Mouse (Mus musculus): Measurements from ENCODE around the gene Aldh8a1. TPM values are rescaled to one million over a fixed set of nuclear protein-coding genes. Genes with fewer than 3 reads are reported as not detected.

Gene Aldh8a1
- polyA plus RNA-seq, 1 experiment from 2014 or later, result 0.13 TPM

- H3K4me1 ChIP-seq (ENCODE audit: control insufficient read depth, insufficient read depth, low read length), result 0 out of 2 replicates have a peak, but pooled peaks cover 4% of the 10 kb centered on the region
- 33% methylated on average over 8 of the region's 8 CpGs for WGBS
- no peaks in the 10 kb centered on the region for H3K27me3 ChIP-seq (ENCODE audit: control insufficient read depth, insufficient read depth, low read length)
- H3K27ac ChIP-seq (ENCODE audit: low read length), result no peak overlapping the region
- H3K4me2 ChIP-seq (replicated peaks; ENCODE audit: low read depth, low read length), result no peak overlapping the region
- ATAC-seq (ENCODE audit: insufficient number of reproducible peaks, insufficient read depth, low FRiP score, low read depth), result no peak
- H3K9me3 ChIP-seq (ENCODE audit: control insufficient read depth, low read depth, low read length), result no peaks in the 10 kb centered on the region
- H3K36me3 ChIP-seq (ENCODE audit: control insufficient read depth, insufficient read depth, low read length), result no peaks in the 10 kb centered on the region
- no peak overlapping the region for H3K9ac ChIP-seq (replicated peaks; ENCODE audit: low read depth, low read length)
- H3K4me3 ChIP-seq (ENCODE audit: low read depth, low read length), result no peak overlapping the region
Observed at GRCm38 (mm10) chr10:21399622-21400021, 22.5 kb downstream of the Aldh8a1 start.

GRCm38 (mm10) chr10:21400031-21400430 is 22.9 kb downstream of the Aldh8a1 start:
- Histone ChIP-seq H3K4me2 (replicated peaks; ENCODE audit: low read depth, low read length) (no peak overlapping the region), H3K27ac (ENCODE audit: low read length) (no peak overlapping the region), H3K9me3 (ENCODE audit: control insufficient read depth, low read depth, low read length) (no peaks in the 10 kb centered on the region), H3K4me1 (ENCODE audit: control insufficient read depth, insufficient read depth, low read length) (0 out of 2 replicates have a peak, but pooled peaks cover 4% of the 10 kb centered on the region), H3K36me3 (ENCODE audit: control insufficient read depth, insufficient read depth, low read length) (no peaks in the 10 kb centered on the region), H3K4me3 (ENCODE audit: low read depth, low read length) (no peak overlapping the region), H3K27me3 (ENCODE audit: control insufficient read depth, insufficient read depth, low read length) (no peaks in the 10 kb centered on the region), H3K9ac (replicated peaks; ENCODE audit: low read depth, low read length) (no peak overlapping the region)
- ATAC-seq (ENCODE audit: insufficient number of reproducible peaks, insufficient read depth, low FRiP score, low read depth), result no peak
- 55% methylated on average over 7 of the region's 7 CpGs for WGBS

GRCm38 (mm10) chr10:21400453-21400852 is 23.4 kb downstream of the Aldh8a1 start:
- no peaks in the 10 kb centered on the region for H3K9me3 ChIP-seq (ENCODE audit: control insufficient read depth, low read depth, low read length)
- H3K9ac ChIP-seq (replicated peaks; ENCODE audit: low read depth, low read length), result no peak overlapping the region
- H3K27me3 ChIP-seq (ENCODE audit: control insufficient read depth, insufficient read depth, low read length), result no peaks in the 10 kb centered on the region
- no peak for ATAC-seq (ENCODE audit: insufficient number of reproducible peaks, insufficient read depth, low FRiP score, low read depth)
- H3K4me2 ChIP-seq (replicated peaks; ENCODE audit: low read depth, low read length), result no peak overlapping the region
- 0 out of 2 replicates have a peak, but pooled peaks cover 4% of the 10 kb centered on the region for H3K4me1 ChIP-seq (ENCODE audit: control insufficient read depth, insufficient read depth, low read length)
- no peak overlapping the region for H3K4me3 ChIP-seq (ENCODE audit: low read depth, low read length)
- no peak overlapping the region for H3K27ac ChIP-seq (ENCODE audit: low read length)
- H3K36me3 ChIP-seq (ENCODE audit: control insufficient read depth, insufficient read depth, low read length), result no peaks in the 10 kb centered on the region
- 58% methylated on average over 2 of the region's 2 CpGs for WGBS

- no peak overlapping the region for H3K4me3 ChIP-seq (ENCODE audit: low read depth, low read length)
- H3K4me2 ChIP-seq (replicated peaks; ENCODE audit: low read depth, low read length), result no peak overlapping the region
- H3K9ac ChIP-seq (replicated peaks; ENCODE audit: low read depth, low read length), result no peak overlapping the region
- ATAC-seq (ENCODE audit: insufficient number of reproducible peaks, insufficient read depth, low FRiP score, low read depth), result no peak
- WGBS, result 63% methylated on average over 4 of the region's 4 CpGs
- H3K27me3 ChIP-seq (ENCODE audit: control insufficient read depth, insufficient read depth, low read length), result no peaks in the 10 kb centered on the region
- H3K27ac ChIP-seq (ENCODE audit: low read length), result no peak overlapping the region
- H3K36me3 ChIP-seq (ENCODE audit: control insufficient read depth, insufficient read depth, low read length), result no peaks in the 10 kb centered on the region
- H3K4me1 ChIP-seq (ENCODE audit: control insufficient read depth, insufficient read depth, low read length), result 0 out of 2 replicates have a peak, but pooled peaks cover 4% of the 10 kb centered on the region
- no peaks in the 10 kb centered on the region for H3K9me3 ChIP-seq (ENCODE audit: control insufficient read depth, low read depth, low read length)
Observed at GRCm38 (mm10) chr10:21401259-21401658, 24.2 kb downstream of the Aldh8a1 start.

- H3K36me3 ChIP-seq (ENCODE audit: control insufficient read depth, insufficient read depth, low read length), result no peaks in the 10 kb centered on the region
- H3K27me3 ChIP-seq (ENCODE audit: control insufficient read depth, insufficient read depth, low read length), result no peaks in the 10 kb centered on the region
- H3K4me1 ChIP-seq (ENCODE audit: control insufficient read depth, insufficient read depth, low read length), result no peaks in the 10 kb centered on the region
- H3K4me3 ChIP-seq (ENCODE audit: low read depth, low read length), result no peak overlapping the region
- WGBS, result 82% methylated on average over 4 of the region's 4 CpGs
- H3K4me2 ChIP-seq (replicated peaks; ENCODE audit: low read depth, low read length), result no peak overlapping the region
- no peaks in the 10 kb centered on the region for H3K9me3 ChIP-seq (ENCODE audit: control insufficient read depth, low read depth, low read length)
- no peak overlapping the region for H3K9ac ChIP-seq (replicated peaks; ENCODE audit: low read depth, low read length)
- H3K27ac ChIP-seq (ENCODE audit: low read length), result no peak overlapping the region
- no peak for ATAC-seq (ENCODE audit: insufficient number of reproducible peaks, insufficient read depth, low FRiP score, low read depth)
Observed at GRCm38 (mm10) chr10:21404822-21405221, 27.7 kb downstream of the Aldh8a1 start.

- H3K4me3 ChIP-seq (ENCODE audit: low read depth, low read length), result no peak overlapping the region
- no peaks in the 10 kb centered on the region for H3K36me3 ChIP-seq (ENCODE audit: control insufficient read depth, insufficient read depth, low read length)
- WGBS, result 81% methylated on average over 11 of the region's 11 CpGs
- no peak overlapping the region for H3K9ac ChIP-seq (replicated peaks; ENCODE audit: low read depth, low read length)
- H3K27ac ChIP-seq (ENCODE audit: low read length), result no peak overlapping the region
- H3K9me3 ChIP-seq (ENCODE audit: control insufficient read depth, low read depth, low read length), result no peaks in the 10 kb centered on the region
- no peaks in the 10 kb centered on the region for H3K27me3 ChIP-seq (ENCODE audit: control insufficient read depth, insufficient read depth, low read length)
- ATAC-seq (ENCODE audit: insufficient number of reproducible peaks, insufficient read depth, low FRiP score, low read depth), result no peak
- H3K4me1 ChIP-seq (ENCODE audit: control insufficient read depth, insufficient read depth, low read length), result no peaks in the 10 kb centered on the region
- no peak overlapping the region for H3K4me2 ChIP-seq (replicated peaks; ENCODE audit: low read depth, low read length)
Observed at GRCm38 (mm10) chr10:21405707-21406534, 28.8 kb downstream of the Aldh8a1 start.

GRCm38 (mm10) chr10:21410711-21411110 is 33.6 kb downstream of the Aldh8a1 start:
- H3K27ac ChIP-seq (ENCODE audit: low read length), result no peak overlapping the region
- H3K4me2 ChIP-seq (replicated peaks; ENCODE audit: low read depth, low read length), result no peak overlapping the region
- WGBS, result 67% methylated on average over 5 of the region's 5 CpGs
- H3K36me3 ChIP-seq (ENCODE audit: control insufficient read depth, insufficient read depth, low read length), result no peaks in the 10 kb centered on the region
- H3K27me3 ChIP-seq (ENCODE audit: control insufficient read depth, insufficient read depth, low read length), result no peaks in the 10 kb centered on the region
- no peaks in the 10 kb centered on the region for H3K4me1 ChIP-seq (ENCODE audit: control insufficient read depth, insufficient read depth, low read length)
- no peaks in the 10 kb centered on the region for H3K9me3 ChIP-seq (ENCODE audit: control insufficient read depth, low read depth, low read length)
- ATAC-seq (ENCODE audit: insufficient number of reproducible peaks, insufficient read depth, low FRiP score, low read depth), result no peak
- H3K9ac ChIP-seq (replicated peaks; ENCODE audit: low read depth, low read length), result no peak overlapping the region
- no peak overlapping the region for H3K4me3 ChIP-seq (ENCODE audit: low read depth, low read length)

GRCm38 (mm10) chr10:21411621-21412205 is 34.6 kb downstream of the Aldh8a1 start:
- Histone ChIP-seq H3K4me1 (ENCODE audit: control insufficient read depth, insufficient read depth, low read length) (no peaks in the 10 kb centered on the region), H3K36me3 (ENCODE audit: control insufficient read depth, insufficient read depth, low read length) (no peaks in the 10 kb centered on the region), H3K9me3 (ENCODE audit: control insufficient read depth, low read depth, low read length) (no peaks in the 10 kb centered on the region), H3K27me3 (ENCODE audit: control insufficient read depth, insufficient read depth, low read length) (no peaks in the 10 kb centered on the region), H3K9ac (replicated peaks; ENCODE audit: low read depth, low read length) (no peak overlapping the region), H3K4me2 (replicated peaks; ENCODE audit: low read depth, low read length) (no peak overlapping the region), H3K4me3 (ENCODE audit: low read depth, low read length) (no peak overlapping the region), H3K27ac (ENCODE audit: low read length) (no peak overlapping the region)
- 66% methylated on average over 6 of the region's 6 CpGs for WGBS
- ATAC-seq (ENCODE audit: insufficient number of reproducible peaks, insufficient read depth, low FRiP score, low read depth), result no peak
